Mouse (Mus musculus): ENCODE data around the gene Armc12. TPM values are rescaled to one million over a fixed set of nuclear protein-coding genes. Genes with fewer than 3 reads are reported as not detected.
A peak's percentile ranks its signal among the peaks of the same experiment; 100 is the strongest.

The Armc12 gene
- polyA plus RNA-seq, 1 experiment from 2014 or later, result not detected

DNA sequence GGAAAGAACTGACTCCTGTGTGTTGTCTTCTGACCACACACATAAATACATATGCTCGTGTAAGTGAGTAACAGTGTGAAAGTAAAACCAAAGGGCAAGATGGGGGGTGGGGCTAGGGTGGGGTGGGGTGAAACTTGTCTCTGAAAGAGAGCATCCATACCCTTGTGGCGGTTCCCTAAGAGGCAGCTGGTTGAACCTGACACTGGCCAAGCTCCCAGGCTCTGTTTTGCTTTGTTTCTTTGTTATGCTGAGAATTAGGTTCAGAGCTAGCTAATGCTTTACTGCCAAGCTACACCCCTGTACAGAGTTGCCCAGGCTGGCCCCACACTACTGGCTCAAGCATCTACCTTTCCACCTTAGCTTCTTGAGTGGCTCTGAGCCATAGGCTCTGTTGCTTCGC lies 30.1 kb upstream of the Armc12 start:
- TF ChIP-seq CTCF (IDR thresholded peaks at IDR 0.05; ENCODE audit: low read depth) (no peak), EP300 (optimal IDR thresholded peaks at IDR 0.05) (no peak)
- 58% methylated on average over 3 of the region's 3 CpGs for WGBS
- Histone ChIP-seq H3K27ac (replicated peaks) (no peak overlapping the region), H3K4me3 (ENCODE audit: low read depth, low read length) (no peak overlapping the region), H3K9me3 (ENCODE audit: control insufficient read depth, low read length) (no peaks in the 10 kb centered on the region), H3K36me3 (ENCODE audit: control insufficient read depth, insufficient read depth, low read length) (no peaks in the 10 kb centered on the region), H3K4me2 (replicated peaks; ENCODE audit: low read depth) (no peak overlapping the region), H3K4me1 (replicated peaks; ENCODE audit: control insufficient read depth, insufficient read depth) (no peaks in the 10 kb centered on the region), H3K9ac (ENCODE audit: low read length) (no peak overlapping the region), H3K27me3 (ENCODE audit: control insufficient read depth, insufficient read depth, low read length) (no peaks in the 10 kb centered on the region)
- DNase-seq (ENCODE audit: low spot score) (no peak), ATAC-seq (ENCODE audit: low FRiP score, low TSS enrichment) (no peak)

DNA sequence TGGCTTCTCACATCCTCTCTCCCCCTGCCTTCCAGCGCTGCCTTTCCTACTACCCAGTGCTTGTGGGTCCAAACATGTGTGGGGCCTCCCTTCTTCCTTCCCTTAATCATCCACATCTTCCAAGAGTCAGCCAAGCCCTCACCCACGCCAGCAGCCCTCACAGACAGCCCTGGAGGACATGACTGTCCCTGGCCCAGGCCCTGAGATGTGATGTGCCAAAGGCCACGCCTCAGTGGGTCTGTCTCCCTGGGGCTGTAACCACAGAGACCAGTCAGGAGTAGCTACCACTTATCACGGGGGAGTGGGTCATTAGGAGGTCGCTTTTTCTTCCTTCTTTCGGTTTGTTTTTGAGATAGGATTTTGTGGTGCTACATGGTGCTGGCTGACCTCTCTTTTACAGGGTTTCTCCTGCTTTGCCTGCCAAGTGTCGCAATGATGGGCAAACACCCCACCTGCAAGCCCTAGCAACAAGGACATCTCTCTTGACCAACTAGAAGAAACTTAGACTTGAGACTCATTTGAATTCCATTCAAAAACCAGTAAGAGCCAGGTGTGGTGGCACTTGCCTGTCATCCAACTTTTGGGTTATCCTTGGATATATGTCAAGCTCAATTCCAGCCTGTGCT lies 28.3 kb upstream of the Armc12 start:
- 55% methylated on average over 7 of the region's 7 CpGs for WGBS
- H3K36me3 ChIP-seq (ENCODE audit: control insufficient read depth, insufficient read depth, low read length), result no peaks in the 10 kb centered on the region
- TF ChIP-seq CTCF (IDR thresholded peaks at IDR 0.05; ENCODE audit: low read depth) (no peak), EP300 (optimal IDR thresholded peaks at IDR 0.05) (no peak)
- H3K27ac ChIP-seq (replicated peaks), result no peak overlapping the region
- H3K27me3 ChIP-seq (ENCODE audit: control insufficient read depth, insufficient read depth, low read length), result no peaks in the 10 kb centered on the region
- no peak for DNase-seq (ENCODE audit: low spot score)
- H3K9me3 ChIP-seq (ENCODE audit: control insufficient read depth, low read length), result no peaks in the 10 kb centered on the region
- H3K4me1 ChIP-seq (replicated peaks; ENCODE audit: control insufficient read depth, insufficient read depth), result no peaks in the 10 kb centered on the region
- H3K9ac ChIP-seq (ENCODE audit: low read length), result no peak overlapping the region
- H3K4me2 ChIP-seq (replicated peaks; ENCODE audit: low read depth), result no peak overlapping the region
- no peak for ATAC-seq (ENCODE audit: low FRiP score, low TSS enrichment)
- no peak overlapping the region for H3K4me3 ChIP-seq (ENCODE audit: low read depth, low read length)

DNA sequence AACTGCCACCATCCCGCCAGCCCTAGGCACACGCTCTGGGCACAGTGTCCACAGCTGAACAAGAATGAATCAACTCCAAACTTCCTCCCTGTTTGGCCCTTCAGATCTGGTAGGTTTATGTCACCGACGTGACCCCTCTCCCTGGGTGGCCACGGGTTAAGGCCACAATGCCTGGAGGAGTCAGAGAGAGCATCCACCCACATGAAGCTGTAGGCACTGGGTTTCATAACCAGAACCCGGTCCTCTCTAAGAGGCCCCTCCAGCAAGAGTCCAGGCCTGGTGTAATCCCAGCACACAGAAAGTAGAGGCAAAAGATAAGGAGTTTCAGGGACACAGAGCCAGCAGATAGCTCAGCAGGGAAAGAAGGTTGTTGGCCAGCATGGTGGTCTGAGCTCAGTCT lies 26.4 kb upstream of the Armc12 start:
- Histone ChIP-seq H3K9me3 (ENCODE audit: control insufficient read depth, low read length) (no peaks in the 10 kb centered on the region), H3K9ac (ENCODE audit: low read length) (no peak overlapping the region), H3K4me2 (replicated peaks; ENCODE audit: low read depth) (no peak overlapping the region), H3K4me1 (replicated peaks; ENCODE audit: control insufficient read depth, insufficient read depth) (peaks cover 3% of the 10 kb centered on the region; the same call in 1 of the 2 replicates), H3K36me3 (ENCODE audit: control insufficient read depth, insufficient read depth, low read length) (no peaks in the 10 kb centered on the region), H3K27me3 (ENCODE audit: control insufficient read depth, insufficient read depth, low read length) (no peaks in the 10 kb centered on the region), H3K4me3 (ENCODE audit: low read depth, low read length) (no peak overlapping the region), H3K27ac (replicated peaks) (no peak overlapping the region)
- DNase-seq (ENCODE audit: low spot score) (no peak), ATAC-seq (ENCODE audit: low FRiP score, low TSS enrichment) (no peak)
- 78% methylated on average over 6 of the region's 6 CpGs for WGBS
- no peak for TF ChIP-seq CTCF (IDR thresholded peaks at IDR 0.05; ENCODE audit: low read depth)
- TF ChIP-seq EP300 (optimal IDR thresholded peaks at IDR 0.05), result no peak

DNA sequence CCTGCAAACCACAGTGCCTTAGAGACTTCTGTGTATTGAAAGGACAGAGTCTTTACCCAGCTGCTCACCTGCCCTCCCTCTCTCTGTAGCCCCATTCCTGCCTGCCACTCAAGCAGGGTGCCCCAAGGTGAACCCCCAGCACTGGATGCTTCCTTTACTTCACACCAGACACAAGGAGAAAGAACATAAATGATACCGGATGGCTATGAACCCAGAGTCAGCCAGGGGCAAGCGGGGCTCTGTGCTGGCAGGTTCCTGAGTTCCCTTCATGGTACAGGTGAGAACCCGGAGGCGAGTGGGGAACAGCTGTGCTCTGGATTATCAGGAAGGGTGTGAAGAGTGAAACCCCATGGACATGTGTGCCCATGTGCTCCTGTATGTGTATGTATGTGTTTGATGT lies 25.0 kb upstream of the Armc12 start:
- TF ChIP-seq CTCF (IDR thresholded peaks at IDR 0.05; ENCODE audit: low read depth), result no peak
- no peak for TF ChIP-seq EP300 (optimal IDR thresholded peaks at IDR 0.05)
- Histone ChIP-seq H3K4me3 (ENCODE audit: low read depth, low read length) (no peak overlapping the region), H3K4me1 (replicated peaks; ENCODE audit: control insufficient read depth, insufficient read depth) (peaks cover 4% of the 10 kb centered on the region; the same call in 1 of the 2 replicates), H3K27ac (replicated peaks) (no peak overlapping the region), H3K4me2 (replicated peaks; ENCODE audit: low read depth) (no peak overlapping the region), H3K9ac (ENCODE audit: low read length) (no peak overlapping the region), H3K36me3 (ENCODE audit: control insufficient read depth, insufficient read depth, low read length) (no peaks in the 10 kb centered on the region), H3K9me3 (ENCODE audit: control insufficient read depth, low read length) (no peaks in the 10 kb centered on the region), H3K27me3 (ENCODE audit: control insufficient read depth, insufficient read depth, low read length) (no peaks in the 10 kb centered on the region)
- 87% methylated on average over 4 of the region's 4 CpGs for WGBS
- ATAC-seq (ENCODE audit: low FRiP score, low TSS enrichment) (no peak), DNase-seq (ENCODE audit: low spot score) (no peak)

DNA sequence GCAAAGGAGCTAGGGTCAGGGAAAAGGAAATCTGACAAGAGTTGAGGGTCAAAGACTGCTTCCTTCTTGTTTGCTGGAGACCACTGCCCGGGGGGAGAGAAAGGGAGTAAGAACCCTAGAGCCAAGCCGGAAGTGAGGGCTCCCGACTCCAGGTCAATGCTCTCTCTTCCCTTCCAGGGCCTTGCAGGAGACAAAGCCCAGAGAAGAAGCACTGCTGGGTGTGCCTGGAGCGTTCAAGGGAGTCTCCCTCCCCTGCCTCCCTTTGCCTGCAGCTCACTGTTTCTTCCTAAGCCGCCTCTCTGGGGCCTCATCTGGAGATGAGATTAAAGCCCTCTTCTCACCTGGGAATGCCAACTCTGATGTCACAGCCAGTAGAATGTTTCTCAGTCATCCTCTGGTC lies 23.7 kb upstream of the Armc12 start:
- Histone ChIP-seq H3K9ac (ENCODE audit: low read length) (no peak overlapping the region; the same call in 1 of the 2 replicates), H3K4me2 (replicated peaks; ENCODE audit: low read depth) (no peak overlapping the region), H3K27ac (replicated peaks) (peak overlapping the region; percentile 18; the same call in 1 of the 2 replicates), H3K9me3 (ENCODE audit: control insufficient read depth, low read length) (no peaks in the 10 kb centered on the region), H3K4me3 (ENCODE audit: low read depth, low read length) (no peak overlapping the region), H3K27me3 (ENCODE audit: control insufficient read depth, insufficient read depth, low read length) (no peaks in the 10 kb centered on the region), H3K36me3 (ENCODE audit: control insufficient read depth, insufficient read depth, low read length) (no peaks in the 10 kb centered on the region), H3K4me1 (replicated peaks; ENCODE audit: control insufficient read depth, insufficient read depth) (peaks cover 12% of the 10 kb centered on the region; the same call in 1 of the 2 replicates)
- no peak for ATAC-seq (ENCODE audit: low FRiP score, low TSS enrichment)
- TF ChIP-seq CTCF (IDR thresholded peaks at IDR 0.05; ENCODE audit: low read depth) (no peak), EP300 (optimal IDR thresholded peaks at IDR 0.05) (no peak)
- DNase-seq (ENCODE audit: low spot score), result no peak
- WGBS, result 26% methylated on average over 5 of the region's 5 CpGs

DNA sequence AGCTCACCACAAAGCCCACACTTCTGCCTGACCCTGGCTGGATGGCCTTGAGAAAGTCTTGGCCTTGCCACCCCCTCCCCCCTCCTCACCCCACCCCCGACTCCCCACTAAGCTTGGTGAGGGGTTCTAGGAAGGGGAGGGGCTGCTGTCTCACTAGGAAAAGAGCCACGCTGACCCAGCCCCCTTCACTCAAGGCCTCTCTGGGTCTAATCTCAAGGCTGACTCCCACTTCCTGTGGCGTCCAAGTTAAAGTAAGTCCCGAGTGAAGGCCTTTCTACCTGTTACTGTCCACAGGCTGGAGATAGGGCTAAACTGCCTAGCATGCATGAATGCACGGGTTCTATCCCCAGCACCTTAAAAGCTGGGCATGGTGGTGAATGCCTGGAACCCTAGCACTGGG lies 23.1 kb upstream of the Armc12 start:
- no peak overlapping the region for H3K9ac ChIP-seq (ENCODE audit: low read length)
- no peaks in the 10 kb centered on the region for H3K27me3 ChIP-seq (ENCODE audit: control insufficient read depth, insufficient read depth, low read length)
- peaks cover 16% of the 10 kb centered on the region for H3K4me1 ChIP-seq (replicated peaks; ENCODE audit: control insufficient read depth, insufficient read depth)
- no peaks in the 10 kb centered on the region for H3K36me3 ChIP-seq (ENCODE audit: control insufficient read depth, insufficient read depth, low read length)
- no peaks in the 10 kb centered on the region for H3K9me3 ChIP-seq (ENCODE audit: control insufficient read depth, low read length)
- 35% methylated on average over 5 of the region's 5 CpGs for WGBS
- H3K4me3 ChIP-seq (ENCODE audit: low read depth, low read length), result no peak overlapping the region
- TF ChIP-seq CTCF (IDR thresholded peaks at IDR 0.05; ENCODE audit: low read depth), result no peak
- TF ChIP-seq EP300 (optimal IDR thresholded peaks at IDR 0.05), result no peak
- DNase-seq (ENCODE audit: low spot score) (no peak), ATAC-seq (ENCODE audit: low FRiP score, low TSS enrichment) (no peak)
- H3K27ac ChIP-seq (replicated peaks), result peak overlapping the region; percentile 18; the same call in 1 of the 2 replicates
- H3K4me2 ChIP-seq (replicated peaks; ENCODE audit: low read depth), result no peak overlapping the region

Measured in stomach, postnatal 0 days (tissue).